Mouse (Mus musculus) adrenal gland (tissue): ENCODE results near the gene Trit1.
"Not testable (repeated sequence)": the region's sequence is repeated elsewhere in the genome, so short reads cannot be mapped to it uniquely, and the experiment has no call there.

Experiments
- intact Hi-C: fragments of 180-260 bp; cut with DNase I; formaldehyde crosslinking; loops from one replicate; pipeline ENCODE4 v1.15.1; 2025

Trit1 gene

GRCm38 (mm10) chr4:122996221-122996617 lies 20.2 kb upstream of the Trit1 start:
- intact Hi-C loops: no loop called here

GRCm38 (mm10) chr4:122996618-122997381 lies 19.6 kb upstream of the Trit1 start:
- intact Hi-C loops: no loop called here

GRCm38 (mm10) chr4:122998537-122999262 lies 17.7 kb upstream of the Trit1 start:
- intact Hi-C loops: no loop called here

GRCm38 (mm10) chr4:122999263-122999691 lies 17.1 kb upstream of the Trit1 start:
- intact Hi-C loops: no loop called here

- intact Hi-C loops: no loop called here
Observed at GRCm38 (mm10) chr4:123000130-123000529, 16.3 kb upstream of the Trit1 start.

- intact Hi-C loops: no loop called here
Observed at GRCm38 (mm10) chr4:123000617-123001342, 15.6 kb upstream of the Trit1 start.

GRCm38 (mm10) chr4:123005054-123005966 lies 11.1 kb upstream of the Trit1 start:
- intact Hi-C loops: no loop called here

- intact Hi-C loops: not testable (repeated sequence)
Observed at GRCm38 (mm10) chr4:123012501-123012900, 3.9 kb upstream of the Trit1 start.

- intact Hi-C loops: no loop called here
Observed at GRCm38 (mm10) chr4:123013346-123013945, 3.0 kb upstream of the Trit1 start.

GRCm38 (mm10) chr4:123013949-123014406 lies 2.4 kb upstream of the Trit1 start:
- intact Hi-C loops: no loop called here

- intact Hi-C loops: no loop called here
Observed at GRCm38 (mm10) chr4:123014501-123015282, 1.7 kb upstream of the Trit1 start.

GRCm38 (mm10) chr4:123021591-123021990 lies 5.2 kb downstream of the Trit1 start:
- intact Hi-C loops: no loop called here

- intact Hi-C loops: no loop called here
Observed at GRCm38 (mm10) chr4:123022896-123023295, 6.5 kb downstream of the Trit1 start.

GRCm38 (mm10) chr4:123025418-123025817 lies 9.0 kb downstream of the Trit1 start:
- intact Hi-C loops: no loop called here

GRCm38 (mm10) chr4:123026161-123026560 lies 9.8 kb downstream of the Trit1 start:
- intact Hi-C loops: no loop called here

- intact Hi-C loops: no loop called here
Observed at GRCm38 (mm10) chr4:123026597-123026996, 10.2 kb downstream of the Trit1 start.

GRCm38 (mm10) chr4:123034841-123035240 lies 18.4 kb downstream of the Trit1 start:
- intact Hi-C loops: no loop called here

- intact Hi-C loops: no loop called here
Observed at GRCm38 (mm10) chr4:123035636-123036035, 19.2 kb downstream of the Trit1 start.

- intact Hi-C loops: no loop called here
Observed at GRCm38 (mm10) chr4:123036710-123037109, 20.3 kb downstream of the Trit1 start.

- intact Hi-C loops: no loop called here
Observed at GRCm38 (mm10) chr4:123041131-123041530, 24.7 kb downstream of the Trit1 start.
